Mouse (Mus musculus) olfactory bulb, adult 2 months (tissue): ENCODE measurements around the gene Dhx40. TPM values are rescaled to one million over a fixed set of nuclear protein-coding genes. Genes with fewer than 3 reads are reported as not detected.

Experiments used
- H3K27ac ChIP-seq: fragments of 200-500 bp; 2 replicates; pipeline ENCODE4 v1.5.1; 2012; ENCODE audit warnings: low read depth, low read length; ENCODE audit not compliant: insufficient read depth
- H3K4me1 ChIP-seq: fragments of 200-500 bp; 2 replicates; pipeline ENCODE4 v1.6.1; 2012; ENCODE audit warnings: low read length; ENCODE audit not compliant: control insufficient read depth, insufficient read depth
- H3K4me3 ChIP-seq: fragments of 200-500 bp; 2 replicates; pipeline ENCODE4 v1.5.1; 2012; ENCODE audit warnings: mild to moderate bottlenecking, low read depth, low read length, moderate library complexity; ENCODE audit not compliant: insufficient read depth
- CTCF ChIP-seq: fragments of 200-500 bp; IDR thresholded peaks from 2 replicates; pipeline ENCODE4 v1.5.1; 2012; ENCODE audit warnings: low read depth, mild to moderate bottlenecking, low read length, moderate library complexity; ENCODE audit not compliant: insufficient read depth
- POLR2A ChIP-seq: fragments of 200-500 bp; IDR thresholded peaks from 2 replicates; pipeline ENCODE4 v1.6.1; 2012; ENCODE audit warnings: mild to moderate bottlenecking, low read depth, low read length, moderate library complexity; ENCODE audit not compliant: insufficient read depth
- WGBS: fragments of 180-500 bp; shearing (Covaris S2); methylation state at CpG from one replicate; pipeline ENCODE4 v1.1.7; 2018; 5-methylcytosine and 5-hydroxymethylcytosine counted together
- polyA plus RNA-seq: library from polyadenylated mRNA; stranded (reverse); fragments of >200 nt; gene quantifications from 2 replicates; pipeline ENCODE4 v1.2.4, GENCODE M21; 2012; ENCODE audit warnings: low replicate concordance; ENCODE audit not compliant: missing spikeins, insufficient read depth, insufficient read length

Dhx40 gene
- polyA plus RNA-seq, 1 experiment: not detected

DNA sequence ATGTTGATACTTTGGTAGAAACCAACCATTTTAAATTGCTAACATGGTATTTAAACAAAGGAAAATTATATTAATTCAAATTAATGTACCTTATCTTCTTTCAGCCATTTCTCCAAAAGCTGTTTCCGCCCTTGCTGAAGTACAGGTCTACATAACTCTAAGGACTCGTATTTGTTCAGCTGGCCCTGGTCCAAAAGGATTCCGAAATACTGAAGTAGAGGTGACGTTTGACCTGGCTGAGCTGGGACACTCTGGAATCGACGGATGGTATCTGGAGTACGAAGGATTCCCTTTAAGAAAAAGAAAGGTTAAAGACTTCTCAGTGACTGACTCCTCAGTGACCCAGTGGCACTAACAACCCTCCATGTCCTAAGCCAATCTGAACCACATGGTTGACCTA lies 82.6 kb downstream of the Dhx40 start:
- no peak overlapping the region for H3K27ac ChIP-seq
- H3K4me3 ChIP-seq: no peak overlapping the region
- no peaks in the 10 kb centered on the region for H3K4me1 ChIP-seq
- TF ChIP-seq CTCF (no peak), POLR2A (no peak)
- WGBS: 87% methylated on average over 7 of the region's 7 CpGs

DNA sequence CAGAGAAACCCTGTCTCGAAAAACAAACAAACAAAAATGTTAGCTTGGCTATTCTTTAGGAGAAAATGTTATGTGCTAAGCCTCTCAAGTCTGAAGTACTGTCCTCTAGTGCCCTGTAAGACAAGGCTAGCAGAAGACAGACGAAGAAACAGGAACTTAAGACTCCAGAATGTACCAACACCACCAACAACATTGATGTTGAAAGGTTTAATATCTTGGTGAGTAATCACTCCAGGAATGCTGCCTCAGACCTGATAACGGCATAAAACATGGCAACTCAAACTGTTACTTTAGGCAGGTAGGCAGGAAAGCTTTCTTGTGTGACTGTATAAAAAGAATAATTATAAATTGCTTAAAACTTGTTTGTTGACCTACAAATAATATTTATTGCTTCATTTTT lies 83.5 kb downstream of the Dhx40 start:
- no peaks in the 10 kb centered on the region for H3K4me1 ChIP-seq
- 85% methylated on average over 3 of the region's 3 CpGs for WGBS

DNA sequence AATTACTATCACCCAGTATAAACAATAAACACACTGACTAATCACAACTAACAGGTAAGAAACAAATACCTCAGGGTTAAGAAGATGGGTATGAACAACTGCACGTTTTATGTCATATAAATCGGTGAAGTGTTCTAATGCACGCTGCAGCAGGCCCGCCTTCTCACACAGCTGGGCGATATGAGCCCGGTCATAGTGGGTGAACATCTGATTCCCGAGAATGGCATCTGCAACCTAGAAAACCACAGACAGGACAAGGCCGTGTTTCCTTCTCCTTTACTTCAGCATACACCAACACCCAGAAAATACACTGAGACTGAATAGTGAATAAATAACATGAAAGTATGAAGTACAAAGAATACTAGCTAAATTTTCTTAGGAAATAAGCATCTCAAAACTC lies 88.2 kb downstream of the Dhx40 start:
- Histone ChIP-seq H3K27ac (no peak overlapping the region), H3K4me1 (no peaks in the 10 kb centered on the region), H3K4me3 (no peak overlapping the region)
- TF ChIP-seq POLR2A: no peak
- no peak for TF ChIP-seq CTCF
- WGBS: 92% methylated on average over 8 of the region's 8 CpGs

More for the DNA sequence above, 83.5 kb downstream of the Dhx40 start:
- no peak overlapping the region for H3K4me3 ChIP-seq
- no peak overlapping the region for H3K27ac ChIP-seq
- TF ChIP-seq POLR2A (no peak), CTCF (no peak)

Other genes with a start within 250 kb of the Dhx40 start
- not detected in 2 replicates for gene Vmp1, start 123.9 kb downstream of the Dhx40 start, polyA plus RNA-seq
- not detected in 2 replicates for gene Ptrh2, start 123.8 kb downstream of the Dhx40 start, polyA plus RNA-seq
- 158 and 225 TPM in 2 replicates for gene Cltc, start 50.2 kb downstream of the Dhx40 start, polyA plus RNA-seq
- not detected in 2 replicates for gene Ypel2, start 186.0 kb upstream of the Dhx40 start, polyA plus RNA-seq